Mouse (Mus musculus): ENCODE results near the gene Cldn11.
A peak's percentile ranks its signal among the peaks of the same experiment; 100 is the strongest.
"Not testable (repeated sequence)": the region's sequence is repeated elsewhere in the genome, so short reads cannot be mapped to it uniquely, and the experiment has no call there.

The Cldn11 gene

GRCm38 (mm10) chr3:31149706-31150105 lies at the start of gene Cldn11:
Gene Cldn11, plus strand, starts transcription at chr3:31149920.
- DNase-seq, result peak; percentile 89

- no peak for DNase-seq
Measured at GRCm38 (mm10) chr3:31100026-31100425, 49.7 kb upstream of the Cldn11 start.

GRCm38 (mm10) chr3:31100802-31101201 lies 48.9 kb upstream of the Cldn11 start:
- no peak for DNase-seq

GRCm38 (mm10) chr3:31104936-31105335 lies 44.8 kb upstream of the Cldn11 start:
- no peak for DNase-seq

- no peak for DNase-seq
Measured at GRCm38 (mm10) chr3:31106597-31106996, 43.1 kb upstream of the Cldn11 start.

- DNase-seq, result no peak
Measured at GRCm38 (mm10) chr3:31107674-31108073, 42.0 kb upstream of the Cldn11 start.

- DNase-seq, result no peak
Measured at GRCm38 (mm10) chr3:31109108-31109507, 40.6 kb upstream of the Cldn11 start.

GRCm38 (mm10) chr3:31123098-31123497 lies 26.6 kb upstream of the Cldn11 start:
- DNase-seq, result no peak

- DNase-seq, result no peak
Measured at GRCm38 (mm10) chr3:31126303-31126702, 23.4 kb upstream of the Cldn11 start.

GRCm38 (mm10) chr3:31126848-31127247 lies 22.9 kb upstream of the Cldn11 start:
- no peak for DNase-seq

GRCm38 (mm10) chr3:31129766-31130165 lies 20.0 kb upstream of the Cldn11 start:
- DNase-seq, result no peak

- DNase-seq, result no peak
Measured at GRCm38 (mm10) chr3:31133664-31134063, 16.1 kb upstream of the Cldn11 start.

GRCm38 (mm10) chr3:31134246-31134645 lies 15.5 kb upstream of the Cldn11 start:
- no peak for DNase-seq

GRCm38 (mm10) chr3:31134696-31135095 lies 15.0 kb upstream of the Cldn11 start:
- DNase-seq, result no peak

- not testable (repeated sequence) for DNase-seq
Measured at GRCm38 (mm10) chr3:31136591-31136990, 13.1 kb upstream of the Cldn11 start.

GRCm38 (mm10) chr3:31138454-31139424 lies 11.0 kb upstream of the Cldn11 start:
- DNase-seq, result peak; percentile 85

GRCm38 (mm10) chr3:31141621-31142020 lies 8.1 kb upstream of the Cldn11 start:
- DNase-seq, result no peak

- not testable (repeated sequence) for DNase-seq
Measured at GRCm38 (mm10) chr3:31145222-31145621, 4.5 kb upstream of the Cldn11 start.

GRCm38 (mm10) chr3:31145641-31146290 lies 4.0 kb upstream of the Cldn11 start:
- peak; percentile 91 for DNase-seq

GRCm38 (mm10) chr3:31148595-31148994 lies 1.1 kb upstream of the Cldn11 start:
- DNase-seq, result no peak

GRCm38 (mm10) chr3:31152108-31152507 lies 2.4 kb downstream of the Cldn11 start:
- no peak for DNase-seq

- no peak for DNase-seq
Measured at GRCm38 (mm10) chr3:31156126-31156525, 6.4 kb downstream of the Cldn11 start.

GRCm38 (mm10) chr3:31157776-31158175 lies 8.1 kb downstream of the Cldn11 start:
- no peak for DNase-seq

GRCm38 (mm10) chr3:31160046-31160445 lies 10.3 kb downstream of the Cldn11 start:
- no peak for DNase-seq
